Mouse (Mus musculus) embryonic facial prominence, embryonic 10.5 days (tissue): ENCODE measurements at regions not wholly inside any gene's neighbourhood (a gene's known extent, or its start where the extent isn't known, plus 50 kb on each side); places are given as distances from the start of the nearest gene placed in this dataset.

Experiments used
- DNase-seq: peaks from one replicate; pipeline ENCODE4 v3.0.0-alpha.2; 2017; ENCODE audit warnings: low spot score
- H3K27ac ChIP-seq: fragments of 300-500 bp; sonication (generic); replicated peaks from 2 replicates; pipeline ENCODE4 v1.5.1; 2016; ENCODE audit warnings: mild to moderate bottlenecking
- H3K27me3 ChIP-seq: fragments of 300-500 bp; sonication (generic); replicated peaks from 2 replicates; pipeline ENCODE4 v1.6.1; 2016; ENCODE audit warnings: low read depth, mild to moderate bottlenecking; ENCODE audit not compliant: poor library complexity, severe bottlenecking
- H3K36me3 ChIP-seq: fragments of 300-500 bp; sonication (generic); replicated peaks from 2 replicates; pipeline ENCODE4 v1.6.1; 2016; ENCODE audit warnings: mild to moderate bottlenecking, moderate library complexity
- H3K4me1 ChIP-seq: fragments of 300-500 bp; sonication (generic); 2 replicates; pipeline ENCODE4 v1.6.1; 2016
- H3K4me3 ChIP-seq: fragments of 300-500 bp; sonication (generic); 2 replicates; pipeline ENCODE4 v1.5.1; 2016; ENCODE audit warnings: mild to moderate bottlenecking, moderate library complexity
- H3K9me3 ChIP-seq: fragments of 300-500 bp; sonication (generic); 2 replicates; pipeline ENCODE4 v1.6.1; 2016; ENCODE audit warnings: mild to moderate bottlenecking
- WGBS: fragments of 180-500 bp; shearing (Covaris S2); methylation state at CpG from one replicate; pipeline ENCODE4 v1.1.7; 2016; 5-methylcytosine and 5-hydroxymethylcytosine counted together

DNA sequence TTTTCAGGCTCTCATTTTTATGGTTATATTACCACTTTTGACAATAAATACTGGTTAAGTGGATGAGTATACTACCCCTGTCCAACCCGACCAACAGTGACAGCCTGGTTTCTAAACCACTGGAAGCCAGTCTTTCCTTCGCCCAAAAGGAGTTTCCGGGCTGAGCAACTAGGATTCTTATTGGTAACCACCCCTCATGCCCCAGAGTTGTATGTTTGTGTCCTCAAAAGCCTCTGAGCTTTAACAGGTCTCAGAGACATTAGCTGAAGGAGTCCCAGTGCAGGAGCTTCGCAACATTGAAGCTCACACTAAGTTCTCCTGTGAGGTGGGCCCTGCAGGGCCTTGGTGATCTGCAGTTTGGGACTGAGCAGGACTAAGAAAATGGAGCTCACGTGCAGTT, 92.6 kb upstream of the Pthlh start:
- no peak overlapping the region for H3K27ac ChIP-seq
- H3K4me3 ChIP-seq: no peak overlapping the region
- no peaks in the 10 kb centered on the region for H3K36me3 ChIP-seq
- H3K27me3 ChIP-seq: no peaks in the 10 kb centered on the region
- no peaks in the 10 kb centered on the region for H3K4me1 ChIP-seq
- WGBS: 88% methylated on average over 5 of the region's 5 CpGs
- no peak for DNase-seq
- no peaks in the 10 kb centered on the region for H3K9me3 ChIP-seq

- H3K27me3 ChIP-seq: no peaks in the 10 kb centered on the region
- DNase-seq: no peak
- no peak overlapping the region for H3K4me3 ChIP-seq
- H3K4me1 ChIP-seq: peaks cover 4% of the 10 kb centered on the region; the same call in 1 of the 2 replicates
- 60% methylated on average over 4 of the region's 4 CpGs for WGBS
- no peak overlapping the region for H3K27ac ChIP-seq
- H3K9me3 ChIP-seq: no peaks in the 10 kb centered on the region
- H3K36me3 ChIP-seq: no peaks in the 10 kb centered on the region
These were observed 85.7 kb upstream of the Pthlh start for GRCm38 (mm10) chr6:147349566-147350237.

DNA sequence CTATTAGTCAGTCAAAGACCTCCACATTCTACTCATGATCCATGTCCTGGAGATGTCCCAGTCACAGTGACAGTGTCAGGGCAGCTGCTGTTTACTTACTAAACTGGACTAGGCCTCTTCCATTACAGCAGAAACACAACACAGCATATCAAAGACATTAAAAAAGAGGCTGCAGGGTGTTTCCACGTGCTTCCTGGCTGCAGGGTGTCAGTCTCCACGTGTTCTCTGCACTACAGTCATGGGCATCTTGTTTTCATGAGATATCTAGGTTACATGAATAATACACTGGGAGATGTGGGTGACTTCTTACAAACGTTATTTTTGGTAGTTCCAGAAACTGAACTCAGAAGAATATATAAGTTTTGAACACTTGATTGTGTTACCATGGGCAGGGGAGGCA, 84.6 kb upstream of the Pthlh start:
- Histone ChIP-seq H3K4me3 (no peak overlapping the region), H3K4me1 (peaks cover 8% of the 10 kb centered on the region; the same call in 1 of the 2 replicates), H3K36me3 (no peaks in the 10 kb centered on the region), H3K27me3 (no peaks in the 10 kb centered on the region), H3K9me3 (no peaks in the 10 kb centered on the region), H3K27ac (no peak overlapping the region)
- no peak for DNase-seq
- 62% methylated on average over 3 of the region's 3 CpGs for WGBS

GRCm38 (mm10) chr6:147341042-147341441, 77.1 kb upstream of the Pthlh start:
- DNase-seq: no peak
- Histone ChIP-seq H3K9me3 (no peaks in the 10 kb centered on the region), H3K4me3 (no peak overlapping the region), H3K36me3 (no peaks in the 10 kb centered on the region), H3K27me3 (no peaks in the 10 kb centered on the region), H3K4me1 (0 out of 2 replicates have a peak, but pooled peaks cover 4% of the 10 kb centered on the region), H3K27ac (no peak overlapping the region)
- 90% methylated on average over 1 of the region's 1 CpGs for WGBS

- no peak overlapping the region for H3K27ac ChIP-seq
- peaks cover 2% of the 10 kb centered on the region; the same call in 1 of the 2 replicates for H3K4me1 ChIP-seq
- H3K9me3 ChIP-seq: no peaks in the 10 kb centered on the region
- H3K36me3 ChIP-seq: no peaks in the 10 kb centered on the region
- H3K27me3 ChIP-seq: no peaks in the 10 kb centered on the region
- WGBS: 80% methylated on average over 7 of the region's 7 CpGs
- no peak for DNase-seq
- H3K4me3 ChIP-seq: no peak overlapping the region
These were observed 69.0 kb upstream of the Pthlh start for GRCm38 (mm10) chr6:147332976-147333375.

DNA sequence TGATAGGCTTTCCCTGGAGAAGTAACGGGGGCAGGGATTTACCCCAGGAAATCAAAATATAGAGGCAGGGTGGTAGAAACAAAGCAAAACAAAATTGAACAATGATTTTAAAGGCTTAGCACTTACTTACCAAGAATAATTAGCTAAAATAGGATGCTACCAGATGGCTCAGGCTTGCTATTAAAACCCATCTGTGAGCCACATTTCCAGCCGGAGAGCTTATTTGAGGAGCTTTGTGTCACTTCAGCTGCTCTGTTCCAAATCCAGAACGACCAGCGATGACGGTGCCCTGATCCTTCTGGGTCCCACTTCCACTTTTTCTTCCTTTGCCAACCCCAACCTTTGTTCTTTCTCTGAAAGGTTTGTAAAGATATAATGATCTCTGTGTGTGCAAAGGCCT, 65.2 kb upstream of the Pthlh start:
- DNase-seq: no peak
- no peak overlapping the region for H3K27ac ChIP-seq
- H3K4me3 ChIP-seq: no peak overlapping the region
- no peaks in the 10 kb centered on the region for H3K4me1 ChIP-seq
- WGBS: 82% methylated on average over 5 of the region's 5 CpGs
- H3K9me3 ChIP-seq: no peaks in the 10 kb centered on the region
- no peaks in the 10 kb centered on the region for H3K36me3 ChIP-seq
- H3K27me3 ChIP-seq: no peaks in the 10 kb centered on the region

DNA sequence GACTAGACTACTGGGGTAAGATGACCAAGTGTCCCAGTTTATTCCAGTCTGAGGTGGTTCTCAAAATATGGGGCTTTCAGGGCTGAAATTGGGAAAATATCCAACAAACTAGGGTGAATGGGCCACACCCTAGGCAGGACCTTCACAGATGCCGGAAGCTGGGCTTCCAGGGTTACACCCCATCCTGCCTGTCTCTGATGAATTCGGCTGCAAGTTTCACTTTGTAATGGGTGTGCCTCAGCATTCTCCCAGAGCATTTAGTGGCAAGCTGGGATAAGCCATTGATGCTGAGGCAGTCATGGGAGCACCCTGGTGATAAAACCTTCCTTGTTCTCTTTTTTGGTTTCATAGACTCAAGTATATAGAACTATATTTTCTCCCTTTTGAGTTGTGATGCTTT, 60.4 kb upstream of the Pthlh start:
- WGBS: 83% methylated on average over 2 of the region's 2 CpGs
- no peak for DNase-seq
- H3K27me3 ChIP-seq: no peaks in the 10 kb centered on the region

DNA sequence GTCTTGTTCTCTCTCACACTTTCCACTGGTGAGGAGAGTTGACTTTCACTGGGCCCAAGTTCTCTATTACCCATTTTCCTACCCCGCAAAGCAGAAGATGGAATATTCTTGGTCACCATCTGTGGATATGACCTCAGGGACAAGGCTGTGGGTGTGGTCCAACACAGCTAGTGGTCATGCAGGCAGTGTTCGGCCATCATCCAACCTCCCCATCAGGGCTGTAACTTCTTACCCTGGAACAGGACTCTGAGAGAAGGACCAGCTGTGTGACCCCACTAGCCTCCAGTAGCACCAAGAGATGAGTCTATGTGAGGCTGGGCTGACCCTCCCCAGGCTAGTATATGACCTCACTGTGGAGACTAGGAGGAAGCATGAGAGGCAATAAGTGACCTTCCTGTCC, 54.1 kb upstream of the Pthlh start:
- no peaks in the 10 kb centered on the region for H3K27me3 ChIP-seq
- H3K4me3 ChIP-seq: no peak overlapping the region
- no peaks in the 10 kb centered on the region for H3K9me3 ChIP-seq
- H3K4me1 ChIP-seq: peaks cover 8% of the 10 kb centered on the region
- 91% methylated on average over 2 of the region's 2 CpGs for WGBS
- H3K36me3 ChIP-seq: no peaks in the 10 kb centered on the region
- DNase-seq: no peak
- H3K27ac ChIP-seq: no peak overlapping the region

More for the DNA sequence above, 60.4 kb upstream of the Pthlh start:
- Histone ChIP-seq H3K9me3 (no peaks in the 10 kb centered on the region), H3K36me3 (no peaks in the 10 kb centered on the region), H3K4me1 (no peaks in the 10 kb centered on the region), H3K4me3 (no peak overlapping the region), H3K27ac (no peak overlapping the region)

DNA sequence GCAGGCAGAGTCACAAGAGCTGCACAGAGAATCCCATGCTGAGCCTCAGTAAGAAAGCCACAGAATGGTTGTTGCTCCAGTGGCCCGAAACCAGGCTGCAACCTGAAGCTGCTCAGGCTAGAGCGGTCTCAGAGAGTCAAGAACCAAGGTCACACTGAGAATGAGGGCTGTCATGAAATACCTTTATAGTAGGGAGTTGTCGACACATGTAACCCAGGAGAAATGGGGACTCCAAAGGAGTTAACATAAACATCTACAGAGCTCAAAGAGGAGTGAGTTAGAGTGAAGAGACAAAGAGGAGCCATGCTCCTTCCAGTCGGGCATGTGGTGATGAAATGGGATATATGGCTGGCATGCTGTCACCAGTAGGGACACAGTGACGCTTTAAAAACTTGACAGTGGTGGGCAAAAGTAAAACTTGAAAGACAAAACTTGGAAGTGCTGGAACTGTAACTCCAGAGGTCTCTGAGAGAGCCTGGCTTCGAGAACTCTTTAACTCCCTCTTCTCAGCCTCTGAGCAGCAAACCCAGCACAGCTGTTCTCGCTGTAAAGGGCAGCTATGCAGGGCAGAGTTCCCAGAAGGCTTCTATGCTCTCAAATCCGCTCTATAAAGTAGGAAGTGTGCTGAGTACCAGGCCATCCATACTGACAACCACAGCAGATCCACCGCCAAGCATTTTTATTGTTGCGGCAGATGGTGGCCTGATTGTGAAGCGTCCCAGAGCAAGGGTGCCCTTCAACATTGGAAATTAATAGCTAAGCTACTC, 52.9 kb upstream of the Pthlh start:
- H3K27ac ChIP-seq: no peak overlapping the region
- DNase-seq: no peak
- H3K36me3 ChIP-seq: no peaks in the 10 kb centered on the region
- peaks cover 8% of the 10 kb centered on the region for H3K4me1 ChIP-seq
- H3K9me3 ChIP-seq: no peaks in the 10 kb centered on the region
- 84% methylated on average over 11 of the region's 11 CpGs for WGBS
- H3K27me3 ChIP-seq: no peaks in the 10 kb centered on the region
- no peak overlapping the region for H3K4me3 ChIP-seq

GRCm38 (mm10) chr6:147316140-147316539, 52.2 kb upstream of the Pthlh start:
- Histone ChIP-seq H3K4me3 (no peak overlapping the region), H3K27ac (no peak overlapping the region), H3K9me3 (no peaks in the 10 kb centered on the region), H3K36me3 (no peaks in the 10 kb centered on the region), H3K27me3 (no peaks in the 10 kb centered on the region), H3K4me1 (peaks cover 8% of the 10 kb centered on the region)
- no peak for DNase-seq
- 72% methylated on average over 3 of the region's 3 CpGs for WGBS

- DNase-seq: no peak
- Histone ChIP-seq H3K27ac (no peak overlapping the region), H3K4me3 (no peak overlapping the region), H3K9me3 (no peaks in the 10 kb centered on the region), H3K4me1 (peaks cover 8% of the 10 kb centered on the region), H3K27me3 (no peaks in the 10 kb centered on the region), H3K36me3 (no peaks in the 10 kb centered on the region)
- WGBS: 91% methylated on average over 5 of the region's 5 CpGs
These were observed 51.2 kb upstream of the Pthlh start for GRCm38 (mm10) chr6:147315207-147315606.
